Mouse (Mus musculus): ENCODE results near the gene Ptprcap.

GRCm38 (mm10) chr19:4126759-4127495 is 26.5 kb upstream of the Ptprcap start:
- TF ChIP-seq CTCF (IDR thresholded peaks at IDR 0.05; ENCODE audit: extremely low read depth, insufficient read length, insufficient replicate concordance, low read depth, low read length) (no peak), POLR2A (IDR thresholded peaks at IDR 0.05; ENCODE audit: low read depth, low read length) (no peak)

All from small intestine, adult 2 months (tissue).